Mouse (Mus musculus): ENCODE measurements around the gene Cacna1s.

DNA sequence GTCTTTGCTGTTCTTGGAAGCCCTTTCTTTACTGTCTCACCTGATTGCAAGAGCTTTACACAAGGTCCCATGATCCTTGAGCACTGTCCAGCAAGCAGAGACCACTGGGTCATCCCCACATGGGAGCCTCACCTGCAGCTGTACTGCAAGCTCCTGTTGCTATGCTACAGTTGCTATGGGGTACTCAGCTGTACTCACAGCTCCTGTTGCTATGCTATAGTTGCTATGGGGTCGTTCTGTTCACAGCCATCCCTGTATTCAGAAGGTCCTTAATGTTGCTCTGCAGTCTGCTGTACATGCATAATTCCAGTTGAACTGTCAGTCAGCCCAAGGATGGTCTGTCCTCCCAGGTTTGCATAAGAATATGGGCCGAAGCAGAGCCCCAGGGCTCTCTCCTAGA is 112.9 kb downstream of the Cacna1s start:
- TF ChIP-seq CTCF (IDR thresholded peaks at IDR 0.05; ENCODE audit: low read depth) (no peak), EP300 (IDR thresholded peaks at IDR 0.05; ENCODE audit: low read depth) (no peak)
